Mouse (Mus musculus) forebrain, embryonic 16.5 days (tissue): ENCODE measurements around the gene Dio3. TPM values are rescaled to one million over a fixed set of nuclear protein-coding genes. Genes with fewer than 3 reads are reported as not detected.

ENCODE experiments used
- ATAC-seq: fragments of 200-750 bp; cut with Nextera tagmentation; 2 replicates; pipeline ENCODE4 v1.8.0; 2017; ENCODE audit warnings: mild to moderate bottlenecking, moderate library complexity
- H3K27ac ChIP-seq: fragments of 300-500 bp; sonication (generic); 2 replicates; pipeline ENCODE4 v1.5.1; 2014; ENCODE audit warnings: low read length, control low read depth
- H3K27me3 ChIP-seq: fragments of 300-500 bp; sonication (generic); replicated peaks from 2 replicates; pipeline ENCODE4 v1.6.1; 2014; ENCODE audit warnings: low read length; ENCODE audit not compliant: control insufficient read depth, insufficient read depth
- H3K36me3 ChIP-seq: fragments of 300-500 bp; sonication (generic); 2 replicates; pipeline ENCODE4 v1.6.1; 2014; ENCODE audit not compliant: control insufficient read depth, insufficient read depth
- H3K4me1 ChIP-seq: fragments of 300-500 bp; sonication (generic); replicated peaks from 2 replicates; pipeline ENCODE4 v1.6.1; 2014; ENCODE audit warnings: low read length; ENCODE audit not compliant: control insufficient read depth, insufficient read depth
- H3K4me2 ChIP-seq: fragments of 300-500 bp; sonication (generic); 2 replicates; pipeline ENCODE4 v1.6.1; 2014; ENCODE audit warnings: mild to moderate bottlenecking, low read length, control low read depth
- H3K4me3 ChIP-seq: fragments of 300-500 bp; sonication (generic); replicated peaks from 2 replicates; pipeline ENCODE4 v1.5.1; 2014; ENCODE audit warnings: mild to moderate bottlenecking, low read length, control low read depth
- H3K9ac ChIP-seq: fragments of 300-500 bp; sonication (generic); replicated peaks from 2 replicates; pipeline ENCODE4 v1.6.1; 2014; ENCODE audit warnings: low read depth, low read length, control low read depth
- H3K9me3 ChIP-seq: fragments of 300-500 bp; sonication (generic); 2 replicates; pipeline ENCODE4 v1.6.1; 2016; ENCODE audit warnings: low read length; ENCODE audit not compliant: control insufficient read depth
- WGBS: fragments of 180-500 bp; shearing (Covaris S2); extraction: QIAGEN DNeasy Blood & Tissue Kit; methylation state at CpG from one replicate; pipeline ENCODE4 v1.1.7; 2014; 5-methylcytosine and 5-hydroxymethylcytosine counted together
- microRNA-seq: library from miRNA; unstranded; fragments of <30 nt; microRNA quantifications from one replicate; pipeline ENCODE4, GENCODE M21; 2017
- polyA plus RNA-seq: library from polyadenylated mRNA; unstranded; fragments of >200 nt; fragmentation: Nextera tagmentation; extraction: Ambion mirVana; gene quantifications from 2 replicates; pipeline ENCODE4 v1.2.1, GENCODE M21; 2015

Gene Dio3
- polyA plus RNA-seq, 1 experiment from 2014 or later = 4.1 TPM

DNA sequence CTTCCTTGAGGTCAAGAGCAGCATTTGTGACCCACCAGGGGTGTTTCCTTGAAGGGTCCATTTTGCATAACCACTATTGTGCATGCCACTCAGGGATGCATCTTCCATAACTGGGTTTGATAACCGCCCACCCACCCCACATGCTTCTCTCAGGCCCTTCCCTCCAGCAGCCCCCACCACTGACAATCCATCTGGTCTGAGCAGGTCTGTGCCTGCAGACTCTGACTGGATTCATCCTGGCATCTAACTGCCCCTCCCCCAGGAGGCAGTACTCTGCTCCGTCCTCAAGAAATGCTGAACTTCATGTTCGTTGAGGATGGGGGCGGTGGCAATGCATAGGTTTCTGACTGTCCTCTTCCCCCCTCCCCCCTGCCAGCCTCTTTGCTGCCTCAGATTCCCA, 4.9 kb downstream of the Dio3 start:
- peaks cover 72% of the 10 kb centered on the region for H3K27me3 ChIP-seq
- H3K4me1 ChIP-seq = peaks cover 5% of the 10 kb centered on the region
- H3K4me3 ChIP-seq = no peak overlapping the region
- H3K4me2 ChIP-seq = no peak overlapping the region
- no peak overlapping the region for H3K9ac ChIP-seq
- H3K9me3 ChIP-seq = no peaks in the 10 kb centered on the region
- WGBS = 16% methylated on average over 4 of the region's 4 CpGs
- no peak for ATAC-seq
- no peaks in the 10 kb centered on the region for H3K36me3 ChIP-seq
- no peak overlapping the region for H3K27ac ChIP-seq

DNA sequence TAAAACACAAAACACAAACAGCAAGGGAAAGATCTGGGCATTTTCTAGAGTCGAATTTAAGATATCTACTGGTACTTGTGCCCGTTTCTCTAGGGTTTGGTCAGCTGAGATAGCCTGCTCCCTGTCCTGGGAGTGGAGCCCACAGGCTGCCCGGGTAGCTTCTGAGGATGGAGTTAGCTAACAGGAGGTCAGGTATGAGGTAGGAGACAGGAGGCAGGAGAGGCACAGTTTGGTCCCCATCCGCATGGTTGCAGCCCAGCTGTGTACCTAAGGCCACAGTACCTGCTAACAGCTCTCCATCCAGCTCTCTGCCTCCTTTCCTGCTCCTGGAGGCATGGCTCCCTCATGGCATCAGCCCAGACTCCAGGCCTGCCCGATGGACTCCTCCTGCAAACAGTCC, 13.9 kb downstream of the Dio3 start:
- H3K36me3 ChIP-seq = no peaks in the 10 kb centered on the region
- H3K9ac ChIP-seq = no peak overlapping the region
- H3K4me1 ChIP-seq = no peaks in the 10 kb centered on the region
- H3K27ac ChIP-seq = no peak overlapping the region
- no peaks in the 10 kb centered on the region for H3K9me3 ChIP-seq
- no peak for ATAC-seq
- WGBS = 88% methylated on average over 5 of the region's 5 CpGs
- H3K4me3 ChIP-seq = no peak overlapping the region
- H3K4me2 ChIP-seq = no peak overlapping the region
- no peaks in the 10 kb centered on the region; the same call in 1 of the 2 replicates for H3K27me3 ChIP-seq

DNA sequence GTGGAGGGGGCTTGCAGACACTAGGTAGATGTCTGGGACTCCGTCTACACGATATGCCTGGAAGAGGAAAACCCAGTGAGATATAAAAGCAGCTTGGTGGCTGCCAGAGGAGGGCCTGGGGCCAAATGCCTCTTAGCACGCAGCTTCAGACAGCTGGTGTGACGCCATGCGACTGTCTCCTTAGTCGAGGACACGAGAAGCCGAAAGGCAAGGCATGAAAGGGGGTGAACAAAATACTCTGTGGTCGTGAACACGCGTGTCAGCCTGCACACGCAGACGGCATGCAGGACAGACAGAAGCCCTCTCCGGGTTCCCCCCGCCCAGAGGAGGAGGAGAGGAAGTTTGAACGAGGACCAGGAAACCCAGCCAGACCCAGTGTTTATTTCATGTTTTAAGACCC, 16.0 kb downstream of the Dio3 start:
- Histone ChIP-seq H3K27ac (no peak overlapping the region), H3K9ac (no peak overlapping the region), H3K4me3 (no peak overlapping the region), H3K4me2 (no peak overlapping the region), H3K9me3 (0 out of 2 replicates have a peak, but pooled peaks cover 2% of the 10 kb centered on the region), H3K4me1 (no peaks in the 10 kb centered on the region), H3K36me3 (no peaks in the 10 kb centered on the region), H3K27me3 (no peaks in the 10 kb centered on the region; the same call in 1 of the 2 replicates)
- WGBS = 62% methylated on average over 16 of the region's 16 CpGs
- no peak for ATAC-seq

DNA sequence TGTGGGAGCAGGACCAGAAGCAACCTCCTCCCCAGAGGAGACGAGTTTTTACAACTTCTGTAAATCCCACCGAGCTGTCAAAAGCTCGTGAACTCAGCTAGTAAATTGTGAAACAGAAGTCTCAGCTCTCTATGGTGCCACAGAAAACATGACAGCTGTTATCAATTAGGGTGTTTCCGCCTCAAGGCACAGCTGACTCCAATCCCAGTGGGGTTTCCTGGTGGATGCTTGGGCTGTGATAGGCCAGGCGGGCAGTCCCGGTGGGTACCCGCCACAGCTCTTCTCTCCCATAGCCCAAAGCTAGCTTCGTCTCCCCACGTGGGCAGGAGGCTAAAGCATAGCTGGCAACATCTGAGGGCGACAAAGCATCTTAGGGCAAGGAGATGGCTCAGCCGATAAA, 19.8 kb downstream of the Dio3 start:
- H3K9ac ChIP-seq = no peak overlapping the region
- H3K27ac ChIP-seq = no peak overlapping the region
- H3K4me2 ChIP-seq = no peak overlapping the region
- 0 out of 2 replicates have a peak, but pooled peaks cover 3% of the 10 kb centered on the region for H3K9me3 ChIP-seq
- 57% methylated on average over 11 of the region's 11 CpGs for WGBS
- H3K4me1 ChIP-seq = no peaks in the 10 kb centered on the region
- no peaks in the 10 kb centered on the region for H3K27me3 ChIP-seq
- H3K4me3 ChIP-seq = no peak overlapping the region
- no peaks in the 10 kb centered on the region for H3K36me3 ChIP-seq
- ATAC-seq = no peak

DNA sequence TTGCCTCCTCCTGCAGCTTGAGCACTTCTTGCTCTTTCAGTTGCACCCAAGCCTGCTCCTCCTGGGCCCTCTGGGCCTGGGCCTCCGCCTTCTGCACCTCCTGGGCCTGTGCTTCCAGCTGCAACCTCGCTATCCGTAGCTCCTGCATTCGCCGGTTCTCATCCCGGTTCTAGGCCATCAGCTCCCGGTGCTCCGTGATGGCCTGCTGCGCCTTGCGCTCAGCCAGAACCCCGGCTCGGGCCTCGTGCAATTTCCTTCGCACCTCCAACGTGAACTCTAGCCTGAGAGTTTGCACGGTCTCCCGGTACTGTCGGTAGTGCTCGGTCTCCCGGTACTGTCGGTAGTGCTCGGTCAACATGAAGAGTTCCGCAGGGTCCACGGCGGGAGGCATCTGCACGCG, 40.8 kb downstream of the Dio3 start:
- Histone ChIP-seq H3K27ac (no peak overlapping the region), H3K9ac (no peak overlapping the region), H3K36me3 (no peaks in the 10 kb centered on the region), H3K4me2 (no peak overlapping the region), H3K9me3 (no peaks in the 10 kb centered on the region), H3K4me1 (no peaks in the 10 kb centered on the region), H3K27me3 (no peaks in the 10 kb centered on the region), H3K4me3 (no peak overlapping the region)
- no peak for ATAC-seq
- WGBS = 95% methylated on average over 27 of the region's 27 CpGs

Small RNA genes within 50 kb of the gene (microRNA-seq; reads per million reads assigned to microRNA genes)
- 27.6 reads per million, percentile 37 among the genes with 10 or more reads in this experiment for gene Mir1247

Other genes starting within 250 kb of the Dio3 start
- gene Ppp2r5c, start 168.1 kb downstream of the Dio3 start, polyA plus RNA-seq = 139 and 145 TPM in 2 replicates